Mouse (Mus musculus) neural tube, postnatal 0 days (tissue): ENCODE measurements around the gene Sit1. TPM values are rescaled to one million over a fixed set of nuclear protein-coding genes. Genes with fewer than 3 reads are reported as not detected.

Source experiments
- polyA plus RNA-seq: library from polyadenylated mRNA; unstranded; fragments of >200 nt; fragmentation: Nextera tagmentation; extraction: Ambion mirVana; gene quantifications from 2 replicates; pipeline ENCODE4 v1.2.1, GENCODE M21; 2015

Sit1 gene
- polyA plus RNA-seq: not detected in 2 replicates

GRCm38 (mm10) chr4:43483535-43484091, at the start of gene Sit1:
Gene Sit1 (minus strand): TSS chr4:43483734.

GRCm38 (mm10) chr4:43506536-43507185, 23.1 kb upstream of the Sit1 start, which contains the start of gene Car9:
Gene Car9 (plus strand): TSS chr4:43506966.

GRCm38 (mm10) chr4:43499407-43500333, 16.1 kb upstream of the Sit1 start, which contains the start of gene Arhgef39:
Gene Arhgef39 (minus strand): TSS chr4:43499695.

GRCm38 (mm10) chr4:43492821-43493185, 9.3 kb upstream of the Sit1 start, which contains the start of gene Ccdc107:
Gene Ccdc107 (plus strand): TSS chr4:43492900.

GRCm38 (mm10) chr4:43454041-43454836, 29.3 kb downstream of the Sit1 start, which contains the start of gene Cd72:
Gene Cd72 (minus strand): TSS chr4:43454628.

GRCm38 (mm10) chr4:43441639-43442038, 41.9 kb downstream of the Sit1 start, which contains the start of gene Tesk1:
Gene Tesk1 (plus strand): TSS chr4:43441939.

Other genes starting within 250 kb of the Sit1 start
- 0.22 and 0.75 TPM in 2 replicates for gene Atp8b5, start 216.6 kb downstream of the Sit1 start, polyA plus RNA-seq
- 59.5 and 73.1 TPM in 2 replicates for gene Rusc2, start 101.8 kb downstream of the Sit1 start, polyA plus RNA-seq
- 3.3 and 4.0 TPM in 2 replicates for gene Fam166b, start 54.6 kb downstream of the Sit1 start, polyA plus RNA-seq
- gene Tesk1, start 41.8 kb downstream of the Sit1 start, polyA plus RNA-seq: 23.4 and 24.1 TPM in 2 replicates
- 3.3 and 5.4 TPM in 2 replicates for gene Cd72, start 29.1 kb downstream of the Sit1 start, polyA plus RNA-seq
- gene Ccdc107, start 9.2 kb upstream of the Sit1 start, polyA plus RNA-seq: 110 and 113 TPM in 2 replicates
- 2.9 and 3.9 TPM in 2 replicates for gene Arhgef39, start 16.0 kb upstream of the Sit1 start, polyA plus RNA-seq
- 0.23 and 0.37 TPM in 2 replicates for gene Car9, start 23.2 kb upstream of the Sit1 start, polyA plus RNA-seq
- gene Tpm2, start 40.0 kb upstream of the Sit1 start, polyA plus RNA-seq: 10.8 and 12.2 TPM in 2 replicates
- gene Creb3, start 78.6 kb upstream of the Sit1 start, polyA plus RNA-seq: 77.3 and 93.8 TPM in 2 replicates
- 75.4 and 77.1 TPM in 2 replicates for gene Tln1, start 79.0 kb upstream of the Sit1 start, polyA plus RNA-seq
- gene Rgp1, start 95.0 kb upstream of the Sit1 start, polyA plus RNA-seq: 12.9 and 14.9 TPM in 2 replicates
- 48.6 and 54.6 TPM in 2 replicates for gene Gba2, start 95.1 kb upstream of the Sit1 start, polyA plus RNA-seq
- gene Msmp, start 100.8 kb upstream of the Sit1 start, polyA plus RNA-seq: 0.38 and 2.0 TPM in 2 replicates
- 10.6 and 12.2 TPM in 2 replicates for gene Npr2, start 148.2 kb upstream of the Sit1 start, polyA plus RNA-seq
- 5.6 and 5.7 TPM in 2 replicates for gene Spag8, start 169.9 kb upstream of the Sit1 start, polyA plus RNA-seq
- 88.3 and 108 TPM in 2 replicates for gene Hint2, start 172.7 kb upstream of the Sit1 start, polyA plus RNA-seq
- gene Tmem8b, start 185.2 kb upstream of the Sit1 start, polyA plus RNA-seq: 10.1 and 10.2 TPM in 2 replicates
- 1.6 and 2.0 TPM in 2 replicates for gene Fam221b, start 185.4 kb upstream of the Sit1 start, polyA plus RNA-seq
- gene Olfr70, start 217.1 kb upstream of the Sit1 start, polyA plus RNA-seq: not detected in 2 replicates
- gene Olfr71, start 226.5 kb upstream of the Sit1 start, polyA plus RNA-seq: not detected in 2 replicates
- 1.1 and 1.3 TPM in 2 replicates for gene Hrct1, start 243.5 kb upstream of the Sit1 start, polyA plus RNA-seq
- gene Spaar, start 246.3 kb upstream of the Sit1 start, polyA plus RNA-seq: 0.14 and 0.17 TPM in 2 replicates